Mouse (Mus musculus) MEL (cell line): Measurements from ENCODE around the gene Camk1g. TPM values are rescaled to one million over a fixed set of nuclear protein-coding genes. Genes with fewer than 3 reads are reported as not detected.

Experiments used
- DNase-seq: peaks from one replicate; pipeline ENCODE4 v3.0.0; 2011; ENCODE audit warnings: low read depth, low spot score
- H3K27ac ChIP-seq: 2 replicates; pipeline ENCODE4 v1.5.1; 2012; ENCODE audit warnings: low read depth, mild to moderate bottlenecking, control low read depth, low read length, moderate library complexity; ENCODE audit not compliant: control insufficient read depth
- H3K27me3 ChIP-seq, 2 experiments: fragments of 150-350 bp in 1 of 2; sonication (generic) in 1 of 2; 2 replicates each; pipeline ENCODE4 v1.6.1; 2012; ENCODE audit warnings: low read length in 2 of 2, mild to moderate bottlenecking in 2 of 2, improper control_type of control experiment in 1 of 2, moderate library complexity in 1 of 2; ENCODE audit not compliant: insufficient read depth in 2 of 2, control insufficient read depth in 1 of 2
- H3K36me3 ChIP-seq, 2 experiments: 2 replicates each; pipeline ENCODE4 v1.6.1; 2012 to 2014; ENCODE audit warnings: low read length in 2 of 2, improper control_type of control experiment in 1 of 2, inconsistent platforms in 1 of 2, mild to moderate bottlenecking in 1 of 2; ENCODE audit not compliant: insufficient read depth in 2 of 2, control insufficient read depth in 1 of 2
- H3K4me1 ChIP-seq, 2 experiments: fragments of 150-350 bp in 1 of 2; sonication (generic) in 1 of 2; 2 replicates each; pipeline ENCODE4 v1.6.1; 2012; ENCODE audit warnings: low read length in 2 of 2, improper control_type of control experiment in 1 of 2, mild to moderate bottlenecking in 1 of 2; ENCODE audit not compliant: insufficient read depth in 2 of 2, control insufficient read depth in 1 of 2
- H3K4me3 ChIP-seq, 2 experiments: fragments of 150-350 bp in 1 of 2; sonication (generic) in 1 of 2; 2 replicates each; pipeline ENCODE4 v1.5.1; 2012; ENCODE audit warnings: low read depth in 2 of 2, low read length in 2 of 2, mild to moderate bottlenecking in 2 of 2, moderate library complexity in 2 of 2, control low read depth in 1 of 2, improper control_type of control experiment in 1 of 2; ENCODE audit not compliant: control insufficient read depth in 1 of 2, insufficient read depth in 1 of 2
- H3K79me2 ChIP-seq: 2 replicates; pipeline ENCODE4 v1.6.1; 2012; ENCODE audit warnings: mild to moderate bottlenecking, low read length, moderate library complexity; ENCODE audit not compliant: control insufficient read depth, poor library complexity, insufficient read depth
- H3K9ac ChIP-seq: 2 replicates; pipeline ENCODE4 v1.6.1; 2012; ENCODE audit warnings: low read depth, mild to moderate bottlenecking, control low read depth, low read length, moderate library complexity; ENCODE audit not compliant: control insufficient read depth, poor library complexity, severe bottlenecking
- H3K9me3 ChIP-seq: fragments of 150-350 bp; sonication (generic); replicated peaks from 2 replicates; pipeline ENCODE4 v1.6.1; 2012; ENCODE audit warnings: mild to moderate bottlenecking, low read length, improper control_type of control experiment, moderate library complexity; ENCODE audit not compliant: insufficient read depth
- CHD1 ChIP-seq: IDR thresholded peaks from 2 replicates; pipeline ENCODE4 v1.6.1; 2012; ENCODE audit warnings: low read depth, mild to moderate bottlenecking, inconsistent platforms, low read length, improper control_type of control experiment
- CHD2 ChIP-seq: IDR thresholded peaks from 2 replicates; pipeline ENCODE4 v1.6.1; 2011; ENCODE audit warnings: low read length, improper control_type of control experiment
- E2F4 ChIP-seq: IDR thresholded peaks from 2 replicates; pipeline ENCODE4 v1.6.1; 2011; ENCODE audit warnings: low read depth, low read length, improper control_type of control experiment, borderline replicate concordance
- GABPA ChIP-seq: IDR thresholded peaks from 2 replicates; pipeline ENCODE4 v1.6.1; 2012; ENCODE audit warnings: low read depth, mild to moderate bottlenecking, inconsistent platforms, low read length, improper control_type of control experiment, moderate library complexity
- GATA1 ChIP-seq: IDR thresholded peaks from 2 replicates; pipeline ENCODE4 v1.6.1; 2011; ENCODE audit warnings: low read depth, low read length, improper control_type of control experiment
- HCFC1 ChIP-seq: IDR thresholded peaks from 2 replicates; pipeline ENCODE4 v1.6.1; 2012; ENCODE audit warnings: low read depth, mild to moderate bottlenecking, inconsistent platforms, low read length, improper control_type of control experiment, moderate library complexity
- JUND ChIP-seq: IDR thresholded peaks from 2 replicates; pipeline ENCODE4 v1.6.1; 2011; ENCODE audit warnings: low read depth, mild to moderate bottlenecking, improper control_type of control experiment, low read length
- MAFK ChIP-seq: IDR thresholded peaks from 2 replicates; pipeline ENCODE4 v1.6.1; 2011; ENCODE audit warnings: low read depth, mild to moderate bottlenecking, low read length, improper control_type of control experiment, borderline replicate concordance
- MAX ChIP-seq: IDR thresholded peaks from 2 replicates; pipeline ENCODE4 v1.6.1; 2011; ENCODE audit warnings: low read length, improper control_type of control experiment
- MAZ ChIP-seq: IDR thresholded peaks from 2 replicates; pipeline ENCODE4 v1.6.1; 2012; ENCODE audit warnings: low read depth, mild to moderate bottlenecking, inconsistent platforms, low read length, improper control_type of control experiment
- MYC ChIP-seq: IDR thresholded peaks from 2 replicates; pipeline ENCODE4 v1.6.1; 2011; ENCODE audit warnings: low read depth, mild to moderate bottlenecking, low read length, improper control_type of control experiment, moderate library complexity
- NRF1 ChIP-seq: IDR thresholded peaks from 2 replicates; pipeline ENCODE4 v1.6.1; 2014; ENCODE audit warnings: low read depth, mild to moderate bottlenecking, inconsistent platforms, low read length, improper control_type of control experiment, moderate library complexity; ENCODE audit not compliant: poor library complexity, insufficient read depth, severe bottlenecking
- SIN3A ChIP-seq: IDR thresholded peaks from 2 replicates; pipeline ENCODE4 v1.6.1; 2012; ENCODE audit warnings: low read length, improper control_type of control experiment, inconsistent platforms
- UBTF ChIP-seq: IDR thresholded peaks from 2 replicates; pipeline ENCODE4 v1.6.1; 2012; ENCODE audit warnings: low read depth, mild to moderate bottlenecking, inconsistent platforms, low read length, improper control_type of control experiment, moderate library complexity, borderline replicate concordance; ENCODE audit not compliant: insufficient read depth
- USF2 ChIP-seq, 2 experiments: IDR thresholded peaks; 2 replicates each; pipeline ENCODE4 v1.6.1; 2011 to 2012; ENCODE audit warnings: improper control_type of control experiment in 2 of 2, low read length in 2 of 2, borderline replicate concordance in 1 of 2, inconsistent platforms in 1 of 2, low read depth in 1 of 2, mild to moderate bottlenecking in 1 of 2; ENCODE audit not compliant: insufficient read depth in 1 of 2
- ZC3H11A ChIP-seq: IDR thresholded peaks from 2 replicates; pipeline ENCODE4 v1.6.1; 2012; ENCODE audit warnings: low read depth, mild to moderate bottlenecking, inconsistent platforms, low read length, improper control_type of control experiment
- ZKSCAN1 ChIP-seq: IDR thresholded peaks from 2 replicates; pipeline ENCODE4 v1.6.1; 2012; ENCODE audit warnings: low read depth, mild to moderate bottlenecking, inconsistent platforms, low read length, improper control_type of control experiment, moderate library complexity
- ZMIZ1 ChIP-seq: IDR thresholded peaks from 2 replicates; pipeline ENCODE4 v1.6.1; 2012; ENCODE audit warnings: low read depth, mild to moderate bottlenecking, inconsistent platforms, low read length, improper control_type of control experiment, moderate library complexity
- polyA plus RNA-seq, 2 experiments: library from polyadenylated mRNA; stranded (reverse) in 1 of 2; unstranded in 1 of 2; fragments of >175 nt in 1 of 2; fragments of >200 nt in 1 of 2; gene quantifications; 2 replicates each; pipeline versions ENCODE4 v1.2.1 to v1.2.4; 2012; ENCODE audit warnings: low replicate concordance in 2 of 2, low read depth in 1 of 2; ENCODE audit not compliant: insufficient read length in 2 of 2, insufficient read depth in 1 of 2, missing spikeins in 1 of 2
- total RNA-seq: library from RNA; depleted of rRNA; stranded (reverse); fragments of 300-350 nt; gene quantifications from 2 replicates; pipeline ENCODE4 v1.2.3, GENCODE M21; 2012

Camk1g gene
- total and polyA plus RNA-seq, 3 experiments = not detected

DNA sequence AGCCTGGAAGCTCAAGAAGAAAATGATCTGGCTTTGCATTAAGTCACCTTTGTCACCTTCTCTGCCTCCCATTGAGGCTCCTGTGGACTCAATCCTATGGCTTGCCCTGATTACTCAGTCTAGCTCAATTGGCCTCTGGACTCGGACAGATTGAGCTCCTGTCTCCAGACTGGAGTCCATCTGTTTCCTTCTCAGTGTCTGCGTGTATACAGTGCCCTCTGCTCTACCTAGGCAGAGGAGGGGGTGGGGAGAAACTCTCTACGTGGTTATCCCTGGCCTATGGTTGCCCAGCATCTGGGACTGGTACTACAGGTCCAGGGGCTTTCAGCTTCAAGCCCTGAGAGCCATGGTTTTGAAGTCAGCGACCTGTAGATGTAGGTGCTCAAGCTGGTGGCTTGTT lies 26.2 kb downstream of the Camk1g start:
- no peaks in the 10 kb centered on the region for H3K79me2 ChIP-seq
- H3K4me3 ChIP-seq = no peak overlapping the region
- no peaks in the 10 kb centered on the region for H3K4me1 ChIP-seq
- no peak overlapping the region for H3K27ac ChIP-seq
- H3K9ac ChIP-seq = no peak overlapping the region
- H3K9me3 ChIP-seq = no peaks in the 10 kb centered on the region
- no peak for TF ChIP-seq GABPA
- TF ChIP-seq MAZ = no peak
- no peak for TF ChIP-seq ZMIZ1
- TF ChIP-seq USF2 (IDR thresholded peaks at IDR 0.05; ENCODE audit: borderline replicate concordance in 1 of 2, insufficient read depth in 1 of 2, low read depth in 1 of 2, low read length in 2 of 2) = no peak
- no peak for TF ChIP-seq ZC3H11A
- no peaks in the 10 kb centered on the region for H3K27me3 ChIP-seq
- no peak for DNase-seq
- no peaks in the 10 kb centered on the region for H3K36me3 ChIP-seq

DNA sequence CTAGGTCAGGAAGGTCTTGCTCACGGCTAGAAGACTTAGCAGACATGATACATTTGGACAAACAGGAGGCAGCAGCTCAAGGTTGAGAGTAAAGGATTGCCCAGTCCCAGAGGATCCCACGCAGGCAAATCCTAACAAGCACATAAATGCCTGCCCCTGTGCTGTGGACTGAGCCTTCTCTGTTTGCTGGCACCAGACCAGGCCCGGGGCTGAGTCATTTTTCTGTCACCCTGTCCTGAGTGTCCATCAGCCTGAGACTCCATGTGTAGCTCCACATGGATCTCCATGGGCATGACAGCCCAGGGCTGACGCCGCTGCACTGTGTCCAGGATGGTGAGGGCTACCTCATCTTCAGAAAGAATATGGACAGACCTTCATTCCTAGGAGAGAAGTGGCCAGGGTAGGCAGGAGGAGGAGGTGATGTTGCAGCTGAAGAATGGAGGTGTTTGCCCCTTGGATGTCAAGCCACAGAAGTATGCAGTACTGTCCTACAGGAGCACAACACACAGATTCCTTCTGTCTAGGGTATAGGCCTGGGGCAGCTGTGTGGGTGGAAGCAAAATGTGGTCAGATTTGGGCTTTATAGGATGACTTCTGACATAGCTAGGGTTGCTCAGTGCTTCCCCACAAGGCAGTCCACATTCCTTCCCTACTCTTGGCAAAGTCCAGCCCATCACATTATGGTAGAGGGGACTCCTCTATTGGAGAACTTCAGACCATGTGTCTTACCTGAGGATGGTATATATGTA lies 27.7 kb downstream of the Camk1g start:
- Histone ChIP-seq H3K4me1 (no peaks in the 10 kb centered on the region), H3K9ac (no peak overlapping the region), H3K9me3 (no peaks in the 10 kb centered on the region), H3K36me3 (no peaks in the 10 kb centered on the region), H3K27me3 (no peaks in the 10 kb centered on the region), H3K79me2 (no peaks in the 10 kb centered on the region), H3K27ac (no peak overlapping the region), H3K4me3 (no peak overlapping the region)
- no peak for DNase-seq
- no peak for TF ChIP-seq JUND
- no peak for TF ChIP-seq ZKSCAN1
- no peak for TF ChIP-seq MYC
- no peak for TF ChIP-seq UBTF
- TF ChIP-seq E2F4 = no peak
- TF ChIP-seq NRF1 = no peak
- TF ChIP-seq HCFC1 = no peak
- TF ChIP-seq CHD1 = no peak
- no peak for TF ChIP-seq MAZ
- TF ChIP-seq GATA1 = no peak
- no peak for TF ChIP-seq SIN3A
- no peak for TF ChIP-seq MAFK
- no peak for TF ChIP-seq CHD2
- TF ChIP-seq MAX = no peak
